Mouse (Mus musculus) spleen, adult 2 months (tissue): ENCODE measurements around the gene Gm11444.

ENCODE experiments used
- CTCF ChIP-seq: fragments of 200-500 bp; IDR thresholded peaks from 2 replicates; pipeline ENCODE4 v1.5.1; 2011; ENCODE audit warnings: mild to moderate bottlenecking, inconsistent platforms; ENCODE audit not compliant: insufficient read depth, insufficient read length, insufficient replicate concordance; ENCODE audit errors: extremely low read depth
- POLR2A ChIP-seq: fragments of 200-500 bp; IDR thresholded peaks from 2 replicates; pipeline ENCODE4 v1.6.1; 2011; ENCODE audit warnings: low read depth, low read length, inconsistent platforms

DNA sequence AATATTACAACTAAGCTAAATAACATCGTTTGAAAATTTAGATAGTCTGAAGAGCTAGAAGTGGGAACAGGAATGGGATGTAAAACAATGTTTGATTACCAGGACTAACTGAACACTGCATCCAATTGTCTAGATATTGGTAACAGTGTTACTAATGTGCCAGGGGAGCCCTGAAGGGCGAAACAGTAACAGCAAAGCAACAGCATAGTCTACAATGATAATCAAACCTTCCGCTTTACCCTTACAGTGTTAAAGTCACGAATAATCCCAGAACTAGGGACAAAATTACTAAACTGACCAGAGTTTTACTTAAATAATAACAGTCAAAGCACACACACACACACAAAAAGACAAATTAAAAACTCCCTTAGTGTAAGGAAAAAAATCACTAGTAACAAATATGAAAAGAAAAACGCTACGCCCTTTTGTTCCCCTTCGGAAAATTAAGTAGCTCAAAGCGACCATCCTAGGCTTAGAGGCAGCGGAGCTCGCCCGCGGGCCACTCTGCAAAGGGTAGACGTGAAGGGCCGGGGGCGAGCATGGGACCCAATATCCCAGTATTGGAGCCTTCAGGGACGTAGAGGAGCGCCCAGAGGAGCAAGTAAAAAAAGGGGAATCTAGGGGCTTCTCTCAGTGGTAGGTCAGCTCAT, 37.8 kb upstream of the Gm11444 start:
- TF ChIP-seq POLR2A: no peak
- no peak for TF ChIP-seq CTCF
